Mouse (Mus musculus) c-Kit-positive CD71-positive TER-119-negative erythroid progenitor cells, embryonic 14.5 days (primary cell): Measurements from ENCODE around the gene Mpc2.

Source experiments
- DNase-seq: peaks from one replicate; pipeline ENCODE4 v3.0.0-alpha.2; 2013; ENCODE audit warnings: low read depth

Mpc2 gene

DNA sequence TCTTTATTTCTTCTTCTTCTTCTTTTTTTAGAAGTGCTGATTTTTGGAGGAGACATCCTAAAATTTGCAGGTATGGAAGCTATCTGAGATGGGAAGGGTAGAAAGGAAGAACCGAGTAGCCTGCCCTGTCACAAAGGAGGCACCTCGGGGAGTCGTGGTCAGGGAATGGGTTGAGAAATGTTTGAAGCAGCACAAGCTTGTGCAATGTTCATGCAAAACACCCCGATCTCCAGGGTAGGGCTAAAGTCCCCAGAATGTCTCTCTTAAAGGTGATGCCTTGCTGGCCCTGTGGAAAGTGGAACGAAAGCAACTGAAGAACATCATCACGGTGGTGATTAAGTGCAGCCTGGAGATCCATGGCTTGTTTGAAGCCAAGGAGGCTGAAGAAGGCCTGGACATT, 45.9 kb downstream of the Mpc2 start:
- DNase-seq = no peak

DNA sequence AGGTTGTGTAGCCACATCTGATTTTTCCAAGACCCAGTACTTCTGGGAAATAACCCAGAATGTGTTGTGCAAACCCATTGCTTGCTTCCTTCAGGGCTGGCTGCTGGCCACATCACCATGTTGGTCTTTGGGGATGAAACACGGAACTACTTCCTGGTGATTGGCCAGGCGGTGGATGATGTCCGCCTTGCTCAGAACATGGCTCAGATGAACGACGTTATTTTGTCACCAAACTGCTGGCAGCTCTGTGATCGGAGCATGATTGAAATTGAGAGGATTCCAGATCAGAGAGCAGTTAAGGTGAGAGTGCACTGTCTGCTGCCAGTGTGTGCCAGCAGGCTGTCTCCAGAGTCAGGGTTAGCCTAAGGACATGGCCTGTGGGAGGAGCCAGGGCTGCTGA, 49.7 kb downstream of the Mpc2 start:
- no peak for DNase-seq

DNA sequence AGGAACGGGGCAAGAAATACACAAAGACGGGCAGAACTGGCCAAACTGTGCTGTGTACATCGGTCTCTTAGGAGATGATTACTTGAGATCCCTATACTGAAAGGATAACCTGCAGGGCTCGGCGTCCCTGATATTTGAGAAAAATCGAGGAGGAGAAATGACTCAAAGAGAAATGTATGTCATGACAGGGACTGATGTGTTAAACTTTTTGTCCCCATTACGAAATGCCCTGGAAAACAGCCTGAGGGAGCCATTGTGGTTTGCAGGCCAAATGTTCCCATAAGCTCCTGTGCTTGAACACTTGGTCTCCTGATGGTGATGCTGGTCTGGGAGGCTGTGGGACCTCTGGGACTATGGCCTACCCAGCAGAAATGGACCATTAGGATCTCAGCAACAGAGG, 60.3 kb downstream of the Mpc2 start:
- no peak for DNase-seq
